Mouse (Mus musculus) lung, embryonic 14.5 days (tissue): ENCODE results near the gene Btg1. TPM values are rescaled to one million over a fixed set of nuclear protein-coding genes. Genes with fewer than 3 reads are reported as not detected.

Experiments used
- ATAC-seq: fragments of 200-750 bp; cut with Nextera tagmentation; 2 replicates; pipeline ENCODE4 v1.8.0; 2017; ENCODE audit warnings: mild to moderate bottlenecking, moderate TSS enrichment, moderate library complexity; ENCODE audit not compliant: insufficient read depth
- DNase-seq: peaks from one replicate; pipeline ENCODE4 v3.0.0-alpha.2; 2015
- H3K27ac ChIP-seq: fragments of 300-500 bp; sonication (generic); 2 replicates; pipeline ENCODE4 v1.5.1; 2014; ENCODE audit warnings: low read depth, mild to moderate bottlenecking, moderate library complexity
- H3K27me3 ChIP-seq: fragments of 300-500 bp; sonication (generic); 2 replicates; pipeline ENCODE4 v1.6.1; 2014; ENCODE audit warnings: low read length, control low read depth; ENCODE audit not compliant: insufficient read depth
- H3K36me3 ChIP-seq: fragments of 300-500 bp; sonication (generic); 2 replicates; pipeline ENCODE4 v1.6.1; 2014; ENCODE audit warnings: control low read depth; ENCODE audit not compliant: insufficient read depth
- H3K4me1 ChIP-seq: fragments of 300-500 bp; sonication (generic); 2 replicates; pipeline ENCODE4 v1.6.1; 2014; ENCODE audit warnings: antibody characterized with exemption, control low read depth; ENCODE audit not compliant: insufficient read depth
- H3K4me2 ChIP-seq: fragments of 300-500 bp; sonication (generic); 2 replicates; pipeline ENCODE4 v1.6.1; 2014; ENCODE audit warnings: mild to moderate bottlenecking
- H3K4me3 ChIP-seq: fragments of 300-500 bp; sonication (generic); 2 replicates; pipeline ENCODE4 v1.5.1; 2014; ENCODE audit warnings: low read depth, low read length
- H3K9ac ChIP-seq: fragments of 300-500 bp; sonication (generic); 2 replicates; pipeline ENCODE4 v1.6.1; 2014
- H3K9me3 ChIP-seq: fragments of 300-500 bp; sonication (generic); 2 replicates; pipeline ENCODE4 v1.6.1; 2016; ENCODE audit warnings: low read depth, low read length, control low read depth
- CTCF ChIP-seq: IDR thresholded peaks from 2 replicates; pipeline ENCODE4 v1.5.1; 2016; ENCODE audit warnings: antibody characterized with exemption, low read depth
- WGBS: fragments of 180-500 bp; shearing (Covaris S2); extraction: QIAGEN DNeasy Blood & Tissue Kit; methylation state at CpG from one replicate; pipeline ENCODE4 v1.1.7; 2014; 5-methylcytosine and 5-hydroxymethylcytosine counted together
- polyA plus RNA-seq: library from polyadenylated mRNA; unstranded; fragments of >200 nt; fragmentation: Nextera tagmentation; extraction: Ambion mirVana; gene quantifications from 2 replicates; pipeline ENCODE4 v1.2.1, GENCODE M21; 2014

Gene Btg1
- polyA plus RNA-seq, 1 experiment from 2014 or later = 67.4 TPM

DNA sequence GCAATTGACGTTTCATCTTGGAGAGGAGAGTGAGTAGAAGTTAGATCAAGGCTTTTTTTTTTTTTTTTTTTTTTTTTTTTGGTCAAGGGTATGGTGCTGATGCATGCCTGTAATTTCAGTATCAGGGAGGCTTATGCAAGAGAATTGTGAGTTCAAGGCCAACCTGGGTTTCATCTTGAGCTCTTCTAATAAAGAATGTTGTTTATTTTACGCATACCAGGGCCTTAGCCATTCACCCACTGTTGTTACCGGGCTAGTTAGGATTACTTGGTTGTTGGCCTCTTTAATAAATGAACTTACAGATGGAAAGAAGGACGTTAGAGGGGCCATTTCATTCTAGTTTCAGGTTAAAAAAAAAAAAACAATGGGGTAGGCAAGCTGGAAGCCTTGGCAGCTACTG lies 25.2 kb downstream of the Btg1 start:
- Histone ChIP-seq H3K4me3 (no peak overlapping the region), H3K27ac (peak overlapping the region; percentile 60; the same call in 1 of the 2 replicates), H3K27me3 (no peaks in the 10 kb centered on the region), H3K4me1 (peaks cover 21% of the 10 kb centered on the region), H3K9ac (no peak overlapping the region), H3K9me3 (no peaks in the 10 kb centered on the region), H3K36me3 (no peaks in the 10 kb centered on the region), H3K4me2 (no peak overlapping the region)
- TF ChIP-seq CTCF = no peak
- no peak for ATAC-seq
- WGBS = 42% methylated on average over 4 of the region's 4 CpGs
- DNase-seq = peak; percentile 53

DNA sequence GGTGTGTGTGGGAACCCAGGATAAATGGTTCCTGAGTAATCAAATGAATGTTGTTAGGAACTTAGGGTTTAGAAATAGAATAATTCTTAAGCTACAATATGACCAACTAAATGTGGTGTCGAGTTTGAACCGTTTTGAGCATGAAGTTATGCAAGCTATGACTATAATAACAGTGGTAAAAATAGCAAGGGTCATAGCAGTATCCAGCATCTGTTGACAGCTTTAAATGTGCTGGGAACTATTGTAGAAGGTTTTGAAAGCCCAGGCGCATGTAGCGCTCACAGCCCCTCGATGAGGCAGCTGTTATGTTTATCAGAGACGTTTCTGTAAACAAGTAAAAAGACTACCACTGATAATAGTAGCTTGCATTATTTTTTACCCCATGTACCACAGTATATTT lies 25.9 kb downstream of the Btg1 start:
- Histone ChIP-seq H3K9me3 (no peaks in the 10 kb centered on the region), H3K27me3 (no peaks in the 10 kb centered on the region), H3K9ac (no peak overlapping the region), H3K4me3 (no peak overlapping the region), H3K27ac (peak overlapping the region; percentile 60), H3K4me2 (no peak overlapping the region), H3K4me1 (peaks cover 23% of the 10 kb centered on the region), H3K36me3 (no peaks in the 10 kb centered on the region)
- DNase-seq = peak; percentile 80
- no peak for TF ChIP-seq CTCF
- 35% methylated on average over 6 of the region's 6 CpGs for WGBS
- ATAC-seq = peak; percentile 77

DNA sequence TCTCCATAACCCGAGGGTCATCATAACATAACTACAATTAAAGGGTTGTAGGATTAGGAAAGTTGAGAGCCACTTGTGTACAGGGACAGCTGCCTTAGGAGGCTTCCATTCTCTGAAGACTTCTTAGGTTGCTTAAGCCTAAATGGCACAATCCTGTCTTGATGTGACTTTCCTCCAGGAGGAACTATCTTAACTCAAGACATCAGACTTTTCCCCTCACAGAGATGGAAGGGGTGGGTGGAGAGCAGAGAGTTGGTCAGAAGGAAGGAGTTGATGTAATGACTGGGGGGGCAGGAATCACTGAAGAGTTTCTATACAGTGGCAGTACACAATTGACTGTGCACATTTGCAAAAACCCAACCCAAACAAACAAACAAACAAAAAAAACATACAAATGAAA lies 28.4 kb downstream of the Btg1 start:
- DNase-seq (no peak), ATAC-seq (no peak)
- TF ChIP-seq CTCF = no peak
- H3K4me2 ChIP-seq = no peak overlapping the region
- no peaks in the 10 kb centered on the region for H3K27me3 ChIP-seq
- H3K4me1 ChIP-seq = peaks cover 23% of the 10 kb centered on the region
- no peak overlapping the region for H3K27ac ChIP-seq
- WGBS = 88% methylated on average over 1 of the region's 1 CpGs
- H3K36me3 ChIP-seq = no peaks in the 10 kb centered on the region
- H3K4me3 ChIP-seq = no peak overlapping the region
- H3K9me3 ChIP-seq = no peaks in the 10 kb centered on the region
- no peak overlapping the region for H3K9ac ChIP-seq

DNA sequence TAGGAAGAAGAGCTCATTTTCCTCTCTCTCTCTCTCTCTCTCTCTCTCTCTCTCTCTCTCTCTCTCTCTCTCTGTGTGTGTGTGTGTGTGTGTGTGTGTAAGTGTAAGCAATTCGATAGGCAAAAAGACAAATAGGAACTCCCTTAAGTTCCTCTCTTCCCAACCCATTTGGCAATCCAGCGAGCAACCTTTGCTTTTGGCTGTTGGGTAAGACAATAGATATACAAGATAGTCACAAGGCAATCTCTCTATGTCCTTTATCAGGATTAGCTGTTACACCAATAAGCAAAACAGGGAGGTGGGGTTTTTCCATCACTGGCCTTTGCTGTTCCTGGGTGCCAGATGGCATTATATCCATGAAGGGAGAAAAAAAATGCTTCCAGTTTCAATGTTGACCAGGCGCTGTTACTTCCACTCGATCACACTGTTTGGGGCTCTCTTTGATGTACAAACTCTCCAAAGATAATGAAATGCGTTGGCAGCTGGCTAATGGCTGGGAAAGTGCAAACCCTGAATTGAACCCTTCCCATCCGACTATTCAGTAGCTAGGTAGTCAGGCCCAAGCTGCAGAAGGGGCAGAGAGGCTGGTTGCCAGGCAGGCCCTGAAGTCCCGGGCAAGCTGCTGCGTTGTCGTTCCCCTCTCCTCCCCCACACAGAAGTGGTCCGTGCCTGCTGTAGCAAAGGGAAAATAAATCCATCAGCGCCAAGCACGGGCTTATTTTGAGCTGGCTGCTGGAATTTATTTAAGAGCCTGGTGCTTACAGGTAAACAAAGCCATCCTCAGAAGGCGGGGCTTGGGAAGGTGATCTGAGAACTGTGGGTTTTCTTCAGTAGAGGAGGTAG lies 29.4 kb downstream of the Btg1 start:
- Histone ChIP-seq H3K9ac (0 out of 2 replicates have a peak overlapping the region, but pooled peaks have one; percentile 6), H3K4me3 (no peak overlapping the region), H3K4me1 (peaks cover 23% of the 10 kb centered on the region), H3K4me2 (peak overlapping the region; percentile 41), H3K27me3 (no peaks in the 10 kb centered on the region), H3K9me3 (no peaks in the 10 kb centered on the region), H3K27ac (peak overlapping the region; percentile 80), H3K36me3 (no peaks in the 10 kb centered on the region)
- ATAC-seq (peak; percentile 72), DNase-seq (peak; percentile 71)
- WGBS = 13% methylated on average over 13 of the region's 13 CpGs
- no peak for TF ChIP-seq CTCF

DNA sequence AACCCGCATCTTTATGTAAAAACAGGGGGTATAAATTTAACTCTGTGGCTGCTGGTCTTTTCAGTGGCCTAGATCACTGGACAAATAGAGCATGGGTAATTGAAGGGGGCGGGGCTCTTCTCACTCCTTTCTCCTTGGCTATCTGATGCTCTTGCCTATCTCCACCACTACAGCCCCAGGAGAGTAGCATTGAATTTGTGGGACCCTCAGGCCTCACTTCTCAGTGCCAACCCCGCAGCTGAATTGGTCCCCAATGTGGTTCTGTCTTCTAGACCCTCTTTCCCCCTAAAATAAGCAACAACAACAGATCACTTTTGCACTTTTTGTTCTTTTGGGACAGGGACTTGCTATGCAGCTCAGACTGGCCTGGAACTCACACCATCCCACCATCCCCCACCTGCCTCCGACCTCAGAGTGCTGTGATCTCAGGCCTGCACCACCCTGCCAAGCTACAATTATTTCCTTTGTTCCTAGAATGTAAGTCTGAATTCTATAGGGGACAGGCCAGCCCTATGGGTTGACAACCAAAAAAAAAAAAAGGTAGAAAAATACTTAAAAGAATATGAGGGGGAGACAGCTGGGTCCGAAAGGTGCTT lies 30.2 kb downstream of the Btg1 start:
- H3K4me3 ChIP-seq = no peak overlapping the region
- DNase-seq (no peak), ATAC-seq (peak; percentile 19; the same call in 1 of the 2 replicates)
- H3K9ac ChIP-seq = no peak overlapping the region
- H3K4me2 ChIP-seq = peak overlapping the region; percentile 41
- WGBS = 56% methylated on average over 5 of the region's 5 CpGs
- H3K27ac ChIP-seq = peak overlapping the region; percentile 80
- no peaks in the 10 kb centered on the region for H3K36me3 ChIP-seq
- TF ChIP-seq CTCF = no peak
- no peaks in the 10 kb centered on the region for H3K9me3 ChIP-seq
- peaks cover 23% of the 10 kb centered on the region for H3K4me1 ChIP-seq
- no peaks in the 10 kb centered on the region for H3K27me3 ChIP-seq

DNA sequence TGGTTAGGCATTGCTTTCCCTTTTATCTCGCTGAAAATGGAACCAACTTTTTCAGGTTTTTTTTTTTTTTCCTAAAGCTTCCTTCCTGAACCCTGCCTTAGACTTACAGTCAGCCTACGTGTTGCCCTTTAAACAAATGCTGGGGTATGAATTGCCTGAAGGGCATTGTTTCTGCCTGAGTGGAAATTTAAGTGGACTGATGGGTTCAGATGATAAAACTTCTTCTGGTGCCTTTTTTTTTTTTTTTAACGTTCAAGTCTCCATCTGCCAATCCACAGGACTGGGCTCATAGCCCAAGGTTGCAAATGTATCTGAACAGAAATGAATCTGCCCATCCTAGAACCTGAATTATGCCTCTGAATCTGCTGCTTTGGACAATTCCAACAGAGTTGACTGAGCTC lies 31.4 kb downstream of the Btg1 start:
- no peak for TF ChIP-seq CTCF

DNA sequence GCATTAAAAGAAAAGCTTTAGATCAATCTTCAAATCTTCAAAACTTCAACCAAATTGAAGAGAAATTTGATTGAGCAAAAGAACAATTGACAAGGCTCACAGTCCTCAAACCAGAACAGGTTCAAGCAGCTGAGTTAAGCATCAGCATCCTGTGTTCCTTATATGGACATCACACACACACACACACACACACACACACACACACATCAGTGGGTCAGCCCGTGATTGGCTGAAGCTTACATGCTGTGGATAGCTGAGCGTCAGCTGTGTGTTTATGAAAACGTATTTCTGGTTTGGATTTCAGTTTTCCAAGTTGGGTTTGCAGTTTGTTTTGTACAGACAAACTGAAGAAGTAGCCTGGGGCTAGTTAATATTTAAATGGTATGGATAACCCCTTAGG lies 32.7 kb downstream of the Btg1 start:
- no peak for DNase-seq
- no peak for TF ChIP-seq CTCF
- H3K9ac ChIP-seq = no peak overlapping the region
- H3K4me2 ChIP-seq = no peak overlapping the region
- H3K9me3 ChIP-seq = no peaks in the 10 kb centered on the region
- no peak overlapping the region for H3K4me3 ChIP-seq
- no peaks in the 10 kb centered on the region for H3K36me3 ChIP-seq
- H3K27ac ChIP-seq = no peak overlapping the region
- no peaks in the 10 kb centered on the region for H3K27me3 ChIP-seq
- ATAC-seq = no peak
- H3K4me1 ChIP-seq = peaks cover 13% of the 10 kb centered on the region
- 58% methylated on average over 3 of the region's 3 CpGs for WGBS

More for the DNA sequence above, 31.4 kb downstream of the Btg1 start:
- no peak for DNase-seq
- ATAC-seq = no peak
- Histone ChIP-seq H3K4me1 (peaks cover 15% of the 10 kb centered on the region), H3K36me3 (no peaks in the 10 kb centered on the region), H3K4me2 (no peak overlapping the region), H3K4me3 (no peak overlapping the region), H3K9ac (no peak overlapping the region), H3K27me3 (no peaks in the 10 kb centered on the region), H3K9me3 (no peaks in the 10 kb centered on the region), H3K27ac (no peak overlapping the region)
- 53% methylated on average over 3 of the region's 3 CpGs for WGBS
